ENCODE assay signal across 15 mouse cellular contexts in genomic region chr15:31534421-31535258, GRCm38 (mm10). TPM values are rescaled to one million over a fixed set of nuclear protein-coding genes. Genes with fewer than 3 reads are reported as not detected.
DNase-seq lines count a peak whose midpoint lies in the region; ATAC-seq and TF ChIP-seq lines count a peak whose summit lies in the region.
"Had no signal": no experiment of that assay in that cellular context is flagged by ENCODE, and none has a peak within 500 bp of the region (broad histone marks: within the 10 kb centered on the region; RNA-seq: fewer than 3 reads in every experiment).

No protein-coding gene starts in this region.

- in situ Hi-C loops in CH12.LX (cut with MboI; ENCODE audit: low pct_ligation_motif_present, low pct_unique_long_range_greater_than_20kb, low sequenced_read_pairs) = loop anchor here (10.0 kb wide), 1 partner anchor 50 kb away; no protein-coding TSS in a partner anchor

- TF ChIP-seq EP300 in CH12.LX (IDR thresholded peaks at IDR 0.05; ENCODE audit: low read length) = no peak

- peak overlapping the region; percentile 75; the same call in 1 of the 2 replicates for H3K27ac ChIP-seq in layer of hippocampus, adult 2 months
- H3K27ac ChIP-seq in CH12.LX (ENCODE audit: insufficient read depth, low read depth) = no peak overlapping the region
- peak overlapping the region; percentile 26 for H3K27ac ChIP-seq in embryonic facial prominence, embryonic 10.5 days (replicated peaks)
- H3K27ac ChIP-seq in liver, embryonic 13.5 days = peak overlapping the region; percentile 68
- H3K27ac ChIP-seq in kidney, embryonic 14.5 days (ENCODE audit: low read depth, low read length) = no peak overlapping the region
- H3K27ac ChIP-seq: heart, embryonic 15.5 days; neural tube, embryonic 12.5 days had no signal

- ATAC-seq in liver, embryonic 13.5 days (ENCODE audit: low read depth) = no peak
- ATAC-seq in kidney, embryonic 14.5 days (ENCODE audit: low FRiP score, low TSS enrichment) = no peak
- ATAC-seq: Patski had no signal

- no peak for DNase-seq in layer of hippocampus, adult 2 months (ENCODE audit: low spot score in 2 of 2)
- no peak for DNase-seq in layer of hippocampus, postnatal 10 days (ENCODE audit: low spot score in 2 of 2)
- DNase-seq in CH12.LX (ENCODE audit: extremely low read depth) = no peak
- no peak for DNase-seq in embryonic facial prominence, embryonic 10.5 days (ENCODE audit: low spot score)
- DNase-seq in liver, embryonic 13.5 days = no peak
- DNase-seq in cerebellum, adult 11-12 months = no peak
- no peak for DNase-seq in spleen, adult 18-20 months
- DNase-seq: cerebellum, adult 18-20 months; kidney, adult 9 months; lung, adult 2 months; right cerebral cortex, adult 18-20 months had no signal

- H3K4me2 ChIP-seq in CH12.LX (ENCODE audit: insufficient read depth, low read depth, poor library complexity, severe bottlenecking) = 0 out of 2 replicates have a peak overlapping the region, but pooled peaks have one; percentile 3
- no peak overlapping the region for H3K4me2 ChIP-seq in liver, embryonic 13.5 days
- H3K4me2 ChIP-seq in kidney, embryonic 14.5 days (replicated peaks; ENCODE audit: low read depth, low read length) = no peak overlapping the region
- H3K4me2 ChIP-seq: heart, embryonic 15.5 days had no signal

- H3K9me3 ChIP-seq in CH12.LX (replicated peaks; ENCODE audit: low read length) = peaks cover 4% of the 10 kb centered on the region
- H3K9me3 ChIP-seq in embryonic facial prominence, embryonic 10.5 days = no peaks in the 10 kb centered on the region
- no peaks in the 10 kb centered on the region for H3K9me3 ChIP-seq in liver, embryonic 13.5 days (replicated peaks)
- H3K9me3 ChIP-seq in kidney, embryonic 14.5 days (ENCODE audit: control insufficient read depth, low read length) = no peaks in the 10 kb centered on the region
- H3K9me3 ChIP-seq: heart, embryonic 15.5 days; neural tube, embryonic 12.5 days had no signal

- no peaks in the 10 kb centered on the region for H3K27me3 ChIP-seq in CH12.LX (replicated peaks)
- no peaks in the 10 kb centered on the region for H3K27me3 ChIP-seq in embryonic facial prominence, embryonic 10.5 days (replicated peaks; ENCODE audit: low read depth, poor library complexity, severe bottlenecking)
- H3K27me3 ChIP-seq in liver, embryonic 13.5 days = no peaks in the 10 kb centered on the region
- no peaks in the 10 kb centered on the region for H3K27me3 ChIP-seq in kidney, embryonic 14.5 days (ENCODE audit: control insufficient read depth, insufficient read depth, low read length)
- H3K27me3 ChIP-seq: heart, embryonic 15.5 days; neural tube, embryonic 12.5 days; Patski had no signal

- TF ChIP-seq RAD21 in CH12.LX (IDR thresholded peaks at IDR 0.05; ENCODE audit: low read depth, low read length) = no peak

- H3K36me3 ChIP-seq in CH12.LX (replicated peaks in 1 of 2; ENCODE audit: control insufficient read depth in 1 of 2, insufficient read depth in 1 of 2, low read length in 1 of 2) = peaks cover 0 to 8% of the 10 kb centered on the region in 2 experiments
- H3K36me3 ChIP-seq in embryonic facial prominence, embryonic 10.5 days (replicated peaks) = no peaks in the 10 kb centered on the region
- H3K36me3 ChIP-seq in liver, embryonic 13.5 days = no peaks in the 10 kb centered on the region
- H3K36me3 ChIP-seq in kidney, embryonic 14.5 days (ENCODE audit: control insufficient read depth, insufficient read depth, low read length) = no peaks in the 10 kb centered on the region
- H3K36me3 ChIP-seq: heart, embryonic 15.5 days; neural tube, embryonic 12.5 days had no signal

- no peak for TF ChIP-seq POLR2A in CH12.LX (IDR thresholded peaks at IDR 0.05; ENCODE audit: low read depth, low read length)

- H3K4me1 ChIP-seq in CH12.LX (ENCODE audit: control insufficient read depth in 1 of 2, insufficient read depth in 2 of 2) = peaks cover 18 to 31% of the 10 kb centered on the region in 2 experiments
- peaks cover 31% of the 10 kb centered on the region for H3K4me1 ChIP-seq in embryonic facial prominence, embryonic 10.5 days
- H3K4me1 ChIP-seq in liver, embryonic 13.5 days (replicated peaks) = peaks cover 74% of the 10 kb centered on the region
- H3K4me1 ChIP-seq in kidney, embryonic 14.5 days (ENCODE audit: control insufficient read depth, insufficient read depth, low read length) = no peaks in the 10 kb centered on the region; the same call in 1 of the 2 replicates

- no peak for TF ChIP-seq CTCF in layer of hippocampus, adult 2 months (conservative IDR thresholded peaks at IDR 0.05)
- TF ChIP-seq CTCF in CH12.LX (conservative IDR thresholded peaks at IDR 0.05 in 1 of 2, IDR thresholded peaks at IDR 0.05 in 1 of 2; ENCODE audit: low read depth in 2 of 2, low read length in 2 of 2) = no peak

- WGBS in embryonic facial prominence, embryonic 10.5 days = 80% methylated on average over 7 of the region's 7 CpGs
- whole genome bisulfite sequencing in liver, embryonic 13.5 days (ENCODE audit: insufficient replicate concordance) = 45% methylated on average over 7 of the region's 7 CpGs
- WGBS in kidney, embryonic 14.5 days = 86% methylated on average over 7 of the region's 7 CpGs

- peaks cover 12% of the 10 kb centered on the region for H3K79me2 ChIP-seq in CH12.LX (replicated peaks; ENCODE audit: control insufficient read depth, extremely low read depth, insufficient read depth, poor library complexity, severe bottlenecking)

- H3K4me3 ChIP-seq in layer of hippocampus, adult 2 months = no peak overlapping the region
- H3K4me3 ChIP-seq in CH12.LX (replicated peaks in 1 of 3; ENCODE audit: low read depth in 2 of 3, low read length in 2 of 3, poor library complexity in 1 of 3) = no peak overlapping the region
- no peak overlapping the region for H3K4me3 ChIP-seq in embryonic facial prominence, embryonic 10.5 days
- H3K4me3 ChIP-seq in liver, embryonic 13.5 days (replicated peaks) = no peak overlapping the region
- no peak overlapping the region for H3K4me3 ChIP-seq in kidney, embryonic 14.5 days (ENCODE audit: low read length)
- H3K4me3 ChIP-seq: heart, embryonic 15.5 days; neural tube, embryonic 12.5 days had no signal

- H3K9ac ChIP-seq in CH12.LX (ENCODE audit: insufficient read depth, low read depth) = no peak overlapping the region
- no peak overlapping the region for H3K9ac ChIP-seq in liver, embryonic 13.5 days
- no peak overlapping the region for H3K9ac ChIP-seq in kidney, embryonic 14.5 days (ENCODE audit: low read depth, low read length)
- H3K9ac ChIP-seq: heart, embryonic 15.5 days; neural tube, embryonic 12.5 days had no signal

- dilution Hi-C loops in CH12.LX (cut with MboI; ENCODE audit: extremely low pct_ligation_motif_present, extremely low pct_unique_long_range_greater_than_20kb, low sequenced_read_pairs) = no loop called here

TF ChIP-seq in CH12.LX, 34 proteins besides CTCF, POLR2A, EP300 and RAD21:
- TF ChIP-seq RCOR1 (conservative IDR thresholded peaks at IDR 0.05; ENCODE audit: low read depth, low read length) (no peak), SMC3 (IDR thresholded peaks at IDR 0.05; ENCODE audit: low read depth, low read length) (no peak), ETS1 (conservative IDR thresholded peaks at IDR 0.05; ENCODE audit: low read depth, low read length) (no peak), IRF4 (IDR thresholded peaks at IDR 0.05; ENCODE audit: low read depth, low read length) (no peak), JUND (conservative IDR thresholded peaks at IDR 0.05; ENCODE audit: low read depth, low read length) (no peak), ZC3H11A (IDR thresholded peaks at IDR 0.05; ENCODE audit: low read depth, low read length) (no peak), HCFC1 (IDR thresholded peaks at IDR 0.05; ENCODE audit: low read depth, low read length) (no peak), CHD1 (IDR thresholded peaks at IDR 0.05; ENCODE audit: low read depth, low read length) (no peak), JUN (IDR thresholded peaks at IDR 0.05; ENCODE audit: insufficient read depth, low read depth, low read length) (no peak), MEF2A (IDR thresholded peaks at IDR 0.05; ENCODE audit: borderline replicate concordance, low read depth, low read length) (no peak), NELFE (IDR thresholded peaks at IDR 0.05; ENCODE audit: low read depth, low read length) (no peak)

RNA-seq across cellular contexts. Expression of gene March6, which starts 3.8 kb away (rescaled TPM):
- 100 to 1,000 TPM; 186 to 194 TPM for total RNA-seq in layer of hippocampus, adult 2 months (2021)
- 100 to 1,000 TPM; 199 to 221 TPM for total RNA-seq in layer of hippocampus, postnatal 10 days (2021)
- 18.0 and 18.3 TPM in 2 replicates for total RNA-seq in CH12.LX (2012; rRNA removed)
- 29.1 and 29.3 TPM in 2 replicates for total RNA-seq in CH12.LX (2014; rRNA removed)
- 32.2 and 41.4 TPM in 2 replicates for polyA plus RNA-seq in CH12.LX (2012; ENCODE audit: insufficient read length, low read depth)
- polyA plus RNA-seq in embryonic facial prominence, embryonic 10.5 days (2016; fragmentation: Nextera tagmentation; extraction: Ambion mirVana) = 38.9 and 39.8 TPM in 2 replicates
- polyA plus RNA-seq in liver, embryonic 13.5 days (2015; fragmentation: Nextera tagmentation; extraction: Ambion mirVana) = 12.7 and 16.2 TPM in 2 replicates
- polyA plus RNA-seq in kidney, embryonic 14.5 days (2014; fragmentation: Nextera tagmentation; extraction: Ambion mirVana) = 21.5 and 42.4 TPM in 2 replicates

RNA-seq across cellular contexts. Expression of gene Cmbl, which starts 30.5 kb away (rescaled TPM):
- 10 to 100 TPM; 12.7 to 12.8 TPM for total RNA-seq in layer of hippocampus, adult 2 months (2021)
- 10 to 100 TPM; 15.2 to 16.3 TPM for total RNA-seq in layer of hippocampus, postnatal 10 days (2021)
- not detected in 2 replicates for total RNA-seq in CH12.LX (2012; rRNA removed)
- not detected in 2 replicates for total RNA-seq in CH12.LX (2014; rRNA removed)
- 0.27 TPM in 1 of 2 replicates, not detected in the other for polyA plus RNA-seq in CH12.LX (2012; ENCODE audit: insufficient read length, low read depth)
- 2.3 and 2.5 TPM in 2 replicates for polyA plus RNA-seq in embryonic facial prominence, embryonic 10.5 days (2016; fragmentation: Nextera tagmentation; extraction: Ambion mirVana)
- polyA plus RNA-seq in liver, embryonic 13.5 days (2015; fragmentation: Nextera tagmentation; extraction: Ambion mirVana) = 5.0 and 5.3 TPM in 2 replicates
- polyA plus RNA-seq in kidney, embryonic 14.5 days (2014; fragmentation: Nextera tagmentation; extraction: Ambion mirVana) = 5.5 and 5.9 TPM in 2 replicates

Comparison
In these comparisons a context has a peak if more than half of its experiments do, and no peak if none do; other contexts are left out.
1. H3K27ac ChIP-seq: peak in layer of hippocampus, adult 2 months (single experiment), embryonic facial prominence, embryonic 10.5 days (single experiment) and liver, embryonic 13.5 days (single experiment); none in CH12.LX (single experiment) and kidney, embryonic 14.5 days (single experiment).